Mouse (Mus musculus): Measurements from ENCODE around the gene Gdpgp1. TPM values are rescaled to one million over a fixed set of nuclear protein-coding genes. Genes with fewer than 3 reads are reported as not detected.

Gdpgp1 gene
- polyA plus RNA-seq, 3 experiments from 2014 or later: 5.7 to 10.3 (median 6.7) TPM

DNA sequence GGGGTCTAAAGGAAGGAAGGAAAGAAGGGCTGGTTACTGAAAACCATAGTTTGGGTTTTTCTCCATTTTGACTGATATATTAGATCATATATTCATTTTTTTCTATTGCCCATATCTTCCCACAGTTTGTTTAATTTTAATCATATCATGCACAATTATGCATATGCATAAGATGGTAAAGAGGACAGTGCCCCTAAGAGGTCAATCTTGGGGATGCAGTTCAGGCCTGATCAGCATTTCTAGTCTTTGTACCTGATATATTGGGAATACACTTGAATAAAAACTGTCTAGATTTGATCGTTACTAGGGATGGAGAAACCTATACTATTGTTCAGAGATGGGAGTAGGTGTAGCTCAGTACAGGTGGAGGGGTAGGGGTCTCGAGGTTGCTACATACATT, 48.3 kb downstream of the Gdpgp1 start:
- no peak for ATAC-seq

DNA sequence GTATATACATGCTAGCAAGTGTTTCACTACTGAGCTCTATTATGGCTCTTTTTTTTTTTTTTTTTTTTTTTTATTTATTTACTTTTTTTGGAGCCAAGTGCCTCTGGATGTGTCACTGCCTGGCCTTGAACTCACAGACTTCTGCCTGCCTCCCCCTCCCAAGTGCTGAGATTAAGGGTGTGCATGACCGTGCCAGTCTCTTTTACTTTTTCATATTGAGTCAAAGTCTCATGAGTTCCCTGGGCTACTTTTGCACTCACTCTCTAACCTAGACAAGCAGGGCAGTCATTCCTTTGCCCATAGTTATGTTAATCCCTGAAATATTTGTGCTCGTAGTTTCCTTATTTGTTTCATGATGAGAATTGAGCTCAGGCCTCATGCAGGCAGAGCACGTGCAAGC, 49.0 kb downstream of the Gdpgp1 start:
- ATAC-seq: no peak

DNA sequence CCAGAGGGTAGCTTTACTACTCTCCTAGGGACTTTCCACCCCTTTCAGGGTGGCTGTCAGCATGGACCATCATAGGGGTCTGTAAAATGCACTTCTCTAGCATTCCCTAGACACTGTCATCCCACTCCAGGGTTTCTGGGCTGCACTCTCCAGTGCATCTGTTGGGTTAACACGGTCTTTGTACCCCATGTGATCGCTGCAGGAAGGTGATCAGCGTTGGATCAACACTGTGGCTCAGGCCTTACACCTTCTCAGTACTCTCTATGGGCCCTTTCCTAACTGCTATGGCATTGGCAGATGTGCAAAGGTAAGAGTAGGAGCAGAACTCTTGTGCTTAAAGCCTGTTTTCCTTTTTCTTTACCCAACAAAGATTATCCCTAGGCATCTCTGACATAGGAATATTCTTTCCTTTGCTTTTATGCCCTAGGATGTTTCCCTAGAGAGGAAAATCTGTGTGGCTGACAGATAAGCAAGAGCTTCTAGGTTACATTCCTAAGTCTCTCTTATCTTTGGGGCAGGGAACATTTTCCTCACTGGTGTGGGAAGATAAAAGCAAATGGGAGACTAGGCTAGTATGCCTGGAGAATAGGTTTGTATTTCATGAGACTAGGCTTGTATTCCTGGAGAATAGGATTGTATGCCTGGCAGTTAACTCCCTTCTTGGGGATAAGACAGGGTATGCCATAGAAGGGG, 50.7 kb downstream of the Gdpgp1 start:
- no peak for ATAC-seq

DNA sequence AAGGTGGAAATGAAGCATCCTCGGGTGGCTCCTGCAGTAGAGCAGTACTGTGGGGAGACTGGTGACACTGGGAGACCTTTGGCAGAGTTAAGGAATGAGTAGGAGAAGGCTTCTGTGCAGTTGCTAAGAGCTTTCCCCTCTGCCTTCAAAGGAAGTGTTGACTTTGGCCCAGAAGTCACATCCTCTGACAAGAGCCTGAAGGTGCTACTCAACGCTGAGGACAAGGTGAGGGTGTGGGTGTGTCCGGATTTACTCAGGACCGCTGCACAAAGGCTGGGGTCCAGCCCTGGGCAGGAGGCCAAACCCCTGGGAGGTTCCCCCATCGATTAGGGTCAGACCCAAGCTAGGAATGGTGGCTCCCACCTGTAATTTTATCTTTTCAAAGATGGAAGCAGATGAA, 51.7 kb downstream of the Gdpgp1 start:
- no peak for ATAC-seq

DNA sequence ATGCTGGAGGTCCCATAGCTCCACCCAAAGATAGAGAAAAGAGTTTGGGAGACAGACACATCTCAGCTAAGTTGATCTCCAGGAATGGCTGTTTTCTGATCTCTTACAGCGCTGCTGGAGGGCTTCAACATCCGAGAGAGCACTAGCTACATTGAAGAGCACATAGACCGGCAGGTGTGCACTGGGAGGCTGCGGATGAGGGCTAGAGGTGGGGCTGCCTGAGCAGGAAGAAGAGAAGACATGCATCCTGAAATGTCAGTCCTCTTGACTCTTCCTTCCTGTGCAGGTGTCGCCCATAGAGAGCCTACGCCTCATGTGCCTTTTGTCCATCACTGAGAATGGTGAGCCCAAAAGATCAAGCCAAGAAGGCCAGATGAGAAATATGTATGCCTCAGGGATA, 53.1 kb downstream of the Gdpgp1 start:
- ATAC-seq: no peak

DNA sequence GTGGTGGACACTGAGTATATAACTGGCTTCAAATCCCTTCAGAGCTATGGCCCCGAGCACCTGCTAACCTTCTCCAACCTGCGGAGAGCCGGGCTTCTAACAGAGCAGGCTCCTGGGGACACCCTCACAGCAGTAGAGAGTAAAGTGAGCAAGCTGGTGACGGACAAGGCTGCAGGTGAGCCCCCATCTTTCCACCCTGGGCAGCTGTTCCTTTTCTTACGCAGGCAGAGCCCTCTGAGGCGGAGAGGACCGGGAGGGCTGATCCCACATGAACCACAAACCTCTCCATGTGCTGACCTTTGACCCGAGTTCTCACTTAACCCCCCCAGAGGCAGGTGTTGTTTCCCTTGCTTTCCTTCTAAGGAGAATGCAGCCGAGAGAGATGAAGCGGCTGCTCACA, 55.1 kb downstream of the Gdpgp1 start:
- no peak for ATAC-seq

Other genes with a start within 250 kb of the Gdpgp1 start
- gene Zfp710, start 208.1 kb upstream of the Gdpgp1 start, polyA plus RNA-seq (2017; shearing (Covaris generic)): 1 to 10 TPM; 1.8 to 5.1 (median 4.4) TPM
- 10 to 100 TPM; 13.5 to 28.7 (median 20.3) TPM for gene Idh2, start 117.5 kb upstream of the Gdpgp1 start, polyA plus RNA-seq (2017; shearing (Covaris generic))
- 10 to 100 TPM; 17.4 to 22.3 (median 18.0) TPM for gene Sema4b, start 46.0 kb upstream of the Gdpgp1 start, polyA plus RNA-seq (2017; shearing (Covaris generic))
- gene Cib1, start 52 bp upstream of the Gdpgp1 start, polyA plus RNA-seq (2017; shearing (Covaris generic)): 100 to 1,000 TPM in 1 of 3 experiments, 10 to 100 TPM in 2; 97.8 to 140 (median 99.4) TPM
- gene Ttll13, start 13.5 kb downstream of the Gdpgp1 start, polyA plus RNA-seq (2017; shearing (Covaris generic)): not detected
- gene Ngrn, start 28.4 kb downstream of the Gdpgp1 start, polyA plus RNA-seq (2017; shearing (Covaris generic)): 10 to 100 TPM; 25.0 to 31.5 (median 26.9) TPM
- gene Vps33b, start 36.8 kb downstream of the Gdpgp1 start, polyA plus RNA-seq (2017; shearing (Covaris generic)): 10 to 100 TPM; 22.7 to 35.2 (median 25.1) TPM
- 100 to 1,000 TPM in 1 of 3 experiments, 10 to 100 TPM in 2; 11.6 to 139 (median 16.8) TPM for gene Prc1, start 61.6 kb downstream of the Gdpgp1 start, polyA plus RNA-seq (2017; shearing (Covaris generic))
- 10 to 100 TPM in 1 of 3 experiments, 1 to 10 TPM in 2; 3.4 to 10.0 (median 6.5) TPM for gene Rccd1, start 91.6 kb downstream of the Gdpgp1 start, polyA plus RNA-seq (2017; shearing (Covaris generic))
- gene Unc45a, start 108.1 kb downstream of the Gdpgp1 start, polyA plus RNA-seq (2017; shearing (Covaris generic)): 10 to 100 TPM; 39.3 to 51.1 (median 40.1) TPM
- 10 to 100 TPM in 1 of 3 experiments, 1 to 10 TPM in 2; 1.8 to 12.2 (median 8.2) TPM for gene Hddc3, start 110.2 kb downstream of the Gdpgp1 start, polyA plus RNA-seq (2017; shearing (Covaris generic))
- 10 to 100 TPM; 11.1 to 30.9 (median 16.4) TPM for gene Man2a2, start 138.5 kb downstream of the Gdpgp1 start, polyA plus RNA-seq (2017; shearing (Covaris generic))
- 1 to 10 TPM in 2 of 3 experiments, under 1 TPM in 1; 0.54 to 5.8 (median 2.4) TPM for gene Fes, start 155.1 kb downstream of the Gdpgp1 start, polyA plus RNA-seq (2017; shearing (Covaris generic))
- 10 to 100 TPM in 1 of 3 experiments, 1 to 10 TPM in 2; 8.4 to 19.1 (median 8.6) TPM for gene Furin, start 172.6 kb downstream of the Gdpgp1 start, polyA plus RNA-seq (2017; shearing (Covaris generic))